Mouse (Mus musculus): ENCODE measurements around the gene Numa1. TPM values are rescaled to one million over a fixed set of nuclear protein-coding genes. Genes with fewer than 3 reads are reported as not detected.
"Not testable (repeated sequence)": the region's sequence is repeated elsewhere in the genome, so short reads cannot be mapped to it uniquely, and the experiment has no call there.

Numa1 gene
- polyA plus RNA-seq, 1 experiment from 2014 or later: 89.9 TPM

GRCm38 (mm10) chr7:101928093-101928492 is 5.8 kb upstream of the Numa1 start:
- no peak overlapping the region for H3K9ac ChIP-seq (ENCODE audit: low read length)
- WGBS: 89% methylated on average over 3 of the region's 3 CpGs
- H3K4me1 ChIP-seq (ENCODE audit: control insufficient read depth, insufficient read depth, low read length): no peaks in the 10 kb centered on the region
- H3K27ac ChIP-seq (ENCODE audit: low read depth, low read length): no peak overlapping the region
- no peaks in the 10 kb centered on the region for H3K9me3 ChIP-seq (ENCODE audit: control insufficient read depth, low read length)
- no peaks in the 10 kb centered on the region for H3K36me3 ChIP-seq (ENCODE audit: control insufficient read depth, insufficient read depth, low read length)
- ATAC-seq (ENCODE audit: insufficient read depth, low FRiP score, low TSS enrichment) (no peak), DNase-seq (ENCODE audit: low spot score) (no peak)
- H3K4me2 ChIP-seq (ENCODE audit: low read depth): no peak overlapping the region
- H3K27me3 ChIP-seq (ENCODE audit: control insufficient read depth, insufficient read depth, low read length): no peaks in the 10 kb centered on the region
- H3K4me3 ChIP-seq (ENCODE audit: low read depth, low read length): no peak overlapping the region

- Histone ChIP-seq H3K9me3 (ENCODE audit: control insufficient read depth, low read length) (no peaks in the 10 kb centered on the region), H3K4me1 (ENCODE audit: control insufficient read depth, insufficient read depth, low read length) (peaks cover 3% of the 10 kb centered on the region; the same call in 1 of the 2 replicates), H3K27ac (ENCODE audit: low read depth, low read length) (no peak overlapping the region), H3K9ac (ENCODE audit: low read length) (no peak overlapping the region), H3K36me3 (ENCODE audit: control insufficient read depth, insufficient read depth, low read length) (peaks cover 1% of the 10 kb centered on the region; the same call in 1 of the 2 replicates), H3K4me2 (ENCODE audit: low read depth) (0 out of 2 replicates have a peak overlapping the region, but pooled peaks have one; percentile 80), H3K4me3 (ENCODE audit: low read depth, low read length) (no peak overlapping the region), H3K27me3 (ENCODE audit: control insufficient read depth, insufficient read depth, low read length) (no peaks in the 10 kb centered on the region)
- DNase-seq (ENCODE audit: low spot score) (no peak), ATAC-seq (ENCODE audit: insufficient read depth, low FRiP score, low TSS enrichment) (no peak)
- WGBS: 95% methylated on average over 1 of the region's 1 CpGs
Measured at GRCm38 (mm10) chr7:101932551-101932950, 1.4 kb upstream of the Numa1 start.

GRCm38 (mm10) chr7:101933300-101933699 is 611 bp upstream of the Numa1 start:
- peaks cover 2% of the 10 kb centered on the region; the same call in 1 of the 2 replicates for H3K36me3 ChIP-seq (ENCODE audit: control insufficient read depth, insufficient read depth, low read length)
- no peaks in the 10 kb centered on the region for H3K9me3 ChIP-seq (ENCODE audit: control insufficient read depth, low read length)
- H3K4me3 ChIP-seq (ENCODE audit: low read depth, low read length): peak overlapping the region; percentile 90
- WGBS: 10% methylated on average over 15 of the region's 15 CpGs
- DNase-seq (ENCODE audit: low spot score): no peak
- H3K9ac ChIP-seq (ENCODE audit: low read length): peak overlapping the region; percentile 69
- no peaks in the 10 kb centered on the region for H3K27me3 ChIP-seq (ENCODE audit: control insufficient read depth, insufficient read depth, low read length)
- H3K4me1 ChIP-seq (ENCODE audit: control insufficient read depth, insufficient read depth, low read length): peaks cover 3% of the 10 kb centered on the region; the same call in 1 of the 2 replicates
- peak; percentile 48 for ATAC-seq (ENCODE audit: insufficient read depth, low FRiP score, low TSS enrichment)
- 0 out of 2 replicates have a peak overlapping the region, but pooled peaks have one; percentile 27 for H3K27ac ChIP-seq (ENCODE audit: low read depth, low read length)
- peak overlapping the region; percentile 80 for H3K4me2 ChIP-seq (ENCODE audit: low read depth)

GRCm38 (mm10) chr7:101935957-101936356 is 2.0 kb downstream of the Numa1 start:
- ATAC-seq (ENCODE audit: insufficient read depth, low FRiP score, low TSS enrichment) (no peak), DNase-seq (ENCODE audit: low spot score) (no peak)
- H3K27me3 ChIP-seq (ENCODE audit: control insufficient read depth, insufficient read depth, low read length): no peaks in the 10 kb centered on the region
- peaks cover 3% of the 10 kb centered on the region; the same call in 1 of the 2 replicates for H3K4me1 ChIP-seq (ENCODE audit: control insufficient read depth, insufficient read depth, low read length)
- H3K4me3 ChIP-seq (ENCODE audit: low read depth, low read length): no peak overlapping the region
- WGBS: 92% methylated on average over 4 of the region's 4 CpGs
- H3K27ac ChIP-seq (ENCODE audit: low read depth, low read length): no peak overlapping the region
- peaks cover 2% of the 10 kb centered on the region; the same call in 1 of the 2 replicates for H3K36me3 ChIP-seq (ENCODE audit: control insufficient read depth, insufficient read depth, low read length)
- no peak overlapping the region for H3K9ac ChIP-seq (ENCODE audit: low read length)
- H3K9me3 ChIP-seq (ENCODE audit: control insufficient read depth, low read length): no peaks in the 10 kb centered on the region
- H3K4me2 ChIP-seq (ENCODE audit: low read depth): no peak overlapping the region

GRCm38 (mm10) chr7:101936996-101937395 is 3.1 kb downstream of the Numa1 start:
- Histone ChIP-seq H3K36me3 (ENCODE audit: control insufficient read depth, insufficient read depth, low read length) (peaks cover 2% of the 10 kb centered on the region; the same call in 1 of the 2 replicates), H3K4me2 (ENCODE audit: low read depth) (no peak overlapping the region), H3K9me3 (ENCODE audit: control insufficient read depth, low read length) (no peaks in the 10 kb centered on the region), H3K9ac (ENCODE audit: low read length) (no peak overlapping the region), H3K4me3 (ENCODE audit: low read depth, low read length) (no peak overlapping the region), H3K27ac (ENCODE audit: low read depth, low read length) (no peak overlapping the region), H3K27me3 (ENCODE audit: control insufficient read depth, insufficient read depth, low read length) (no peaks in the 10 kb centered on the region), H3K4me1 (ENCODE audit: control insufficient read depth, insufficient read depth, low read length) (peaks cover 3% of the 10 kb centered on the region; the same call in 1 of the 2 replicates)
- DNase-seq (ENCODE audit: low spot score) (no peak), ATAC-seq (ENCODE audit: insufficient read depth, low FRiP score, low TSS enrichment) (no peak)
- WGBS: 95% methylated on average over 4 of the region's 4 CpGs

GRCm38 (mm10) chr7:101937569-101937968 is 3.7 kb downstream of the Numa1 start:
- ATAC-seq (ENCODE audit: insufficient read depth, low FRiP score, low TSS enrichment) (no peak), DNase-seq (ENCODE audit: low spot score) (no peak)
- Histone ChIP-seq H3K27me3 (ENCODE audit: control insufficient read depth, insufficient read depth, low read length) (no peaks in the 10 kb centered on the region), H3K36me3 (ENCODE audit: control insufficient read depth, insufficient read depth, low read length) (peaks cover 2% of the 10 kb centered on the region; the same call in 1 of the 2 replicates), H3K9ac (ENCODE audit: low read length) (no peak overlapping the region), H3K4me2 (ENCODE audit: low read depth) (no peak overlapping the region), H3K4me3 (ENCODE audit: low read depth, low read length) (no peak overlapping the region), H3K4me1 (ENCODE audit: control insufficient read depth, insufficient read depth, low read length) (peaks cover 3% of the 10 kb centered on the region; the same call in 1 of the 2 replicates), H3K27ac (ENCODE audit: low read depth, low read length) (no peak overlapping the region), H3K9me3 (ENCODE audit: control insufficient read depth, low read length) (no peaks in the 10 kb centered on the region)
- 94% methylated on average over 4 of the region's 4 CpGs for WGBS

- H3K4me2 ChIP-seq (ENCODE audit: low read depth): no peak overlapping the region
- H3K4me1 ChIP-seq (ENCODE audit: control insufficient read depth, insufficient read depth, low read length): peaks cover 3% of the 10 kb centered on the region; the same call in 1 of the 2 replicates
- no peaks in the 10 kb centered on the region for H3K9me3 ChIP-seq (ENCODE audit: control insufficient read depth, low read length)
- no peak overlapping the region for H3K9ac ChIP-seq (ENCODE audit: low read length)
- H3K36me3 ChIP-seq (ENCODE audit: control insufficient read depth, insufficient read depth, low read length): peaks cover 2% of the 10 kb centered on the region; the same call in 1 of the 2 replicates
- no peaks in the 10 kb centered on the region for H3K27me3 ChIP-seq (ENCODE audit: control insufficient read depth, insufficient read depth, low read length)
- H3K27ac ChIP-seq (ENCODE audit: low read depth, low read length): no peak overlapping the region
- 91% methylated on average over 2 of the region's 2 CpGs for WGBS
- no peak for ATAC-seq (ENCODE audit: insufficient read depth, low FRiP score, low TSS enrichment)
- no peak overlapping the region for H3K4me3 ChIP-seq (ENCODE audit: low read depth, low read length)
- DNase-seq (ENCODE audit: low spot score): no peak
Measured at GRCm38 (mm10) chr7:101938348-101938747, 4.4 kb downstream of the Numa1 start.

- Histone ChIP-seq H3K9me3 (ENCODE audit: control insufficient read depth, low read length) (no peaks in the 10 kb centered on the region), H3K27ac (ENCODE audit: low read depth, low read length) (no peak overlapping the region), H3K9ac (ENCODE audit: low read length) (no peak overlapping the region), H3K27me3 (ENCODE audit: control insufficient read depth, insufficient read depth, low read length) (no peaks in the 10 kb centered on the region), H3K36me3 (ENCODE audit: control insufficient read depth, insufficient read depth, low read length) (peaks cover 2% of the 10 kb centered on the region; the same call in 1 of the 2 replicates), H3K4me1 (ENCODE audit: control insufficient read depth, insufficient read depth, low read length) (peaks cover under 1% of the 10 kb centered on the region; the same call in 1 of the 2 replicates), H3K4me3 (ENCODE audit: low read depth, low read length) (no peak overlapping the region), H3K4me2 (ENCODE audit: low read depth) (no peak overlapping the region)
- ATAC-seq (ENCODE audit: insufficient read depth, low FRiP score, low TSS enrichment): no peak
- DNase-seq (ENCODE audit: low spot score): no peak
- 95% methylated on average over 4 of the region's 4 CpGs for WGBS
Measured at GRCm38 (mm10) chr7:101939758-101940157, 5.8 kb downstream of the Numa1 start.

- 95% methylated on average over 5 of the region's 5 CpGs for WGBS
- H3K9ac ChIP-seq (ENCODE audit: low read length); H3K9me3 ChIP-seq (ENCODE audit: control insufficient read depth, low read length): not testable (repeated sequence)
Measured at GRCm38 (mm10) chr7:101949008-101949407, 15.1 kb downstream of the Numa1 start.

More at GRCm38 (mm10) chr7:101949008-101949407, 15.1 kb downstream of the Numa1 start:
- H3K27me3 ChIP-seq (ENCODE audit: control insufficient read depth, insufficient read depth, low read length); H3K4me1 ChIP-seq (ENCODE audit: control insufficient read depth, insufficient read depth, low read length); H3K36me3 ChIP-seq (ENCODE audit: control insufficient read depth, insufficient read depth, low read length); H3K4me2 ChIP-seq (ENCODE audit: low read depth); ATAC-seq (ENCODE audit: insufficient read depth, low FRiP score, low TSS enrichment); DNase-seq (ENCODE audit: low spot score); H3K27ac ChIP-seq (ENCODE audit: low read depth, low read length); H3K4me3 ChIP-seq (ENCODE audit: low read depth, low read length): not testable (repeated sequence)

Data from neural tube, embryonic 11.5 days (tissue).